Mouse (Mus musculus) yolk sac, embryonic 10.5 days (tissue): ENCODE results near the gene Fam210b.

ENCODE experiments used
- DNase-seq: peaks from one replicate; pipeline ENCODE4 v3.0.0-alpha.2; 2017; ENCODE audit warnings: low spot score

Gene Fam210b

GRCm38 (mm10) chr2:172350773-172351172, 5.4 kb downstream of the Fam210b start:
- DNase-seq: peak; percentile 50

- no peak for DNase-seq
Observed at GRCm38 (mm10) chr2:172353218-172353617, 7.9 kb downstream of the Fam210b start.

- no peak for DNase-seq
Observed at GRCm38 (mm10) chr2:172354761-172355160, 9.4 kb downstream of the Fam210b start.

GRCm38 (mm10) chr2:172355833-172356232, 10.5 kb downstream of the Fam210b start:
- DNase-seq: no peak

GRCm38 (mm10) chr2:172363176-172363575, 17.8 kb downstream of the Fam210b start:
- no peak for DNase-seq

GRCm38 (mm10) chr2:172370411-172371223, 25.3 kb downstream of the Fam210b start, which contains the start of the genes Aurka and Cstf1:
Aurka (minus strand) TSS chr2:172370535.
Cstf1 (plus strand) TSS chr2:172370681.
- DNase-seq: peak; percentile 97

GRCm38 (mm10) chr2:172371258-172371657, 25.9 kb downstream of the Fam210b start:
- DNase-seq: no peak

GRCm38 (mm10) chr2:172376551-172376950, 31.2 kb downstream of the Fam210b start:
- no peak for DNase-seq

GRCm38 (mm10) chr2:172376999-172377515, 31.7 kb downstream of the Fam210b start:
- no peak for DNase-seq

- no peak for DNase-seq
Observed at GRCm38 (mm10) chr2:172378332-172378731, 33.0 kb downstream of the Fam210b start.

- no peak for DNase-seq
Observed at GRCm38 (mm10) chr2:172380513-172380912, 35.1 kb downstream of the Fam210b start.

GRCm38 (mm10) chr2:172381341-172381740, 36.0 kb downstream of the Fam210b start:
- no peak for DNase-seq

GRCm38 (mm10) chr2:172381898-172382297, 36.5 kb downstream of the Fam210b start:
- no peak for DNase-seq

- DNase-seq: no peak
Observed at GRCm38 (mm10) chr2:172384715-172385114, 39.4 kb downstream of the Fam210b start.

GRCm38 (mm10) chr2:172390341-172390740, 45.0 kb downstream of the Fam210b start:
- no peak for DNase-seq

- DNase-seq: peak; percentile 15
Observed at GRCm38 (mm10) chr2:172392041-172392521, 46.7 kb downstream of the Fam210b start.

- no peak for DNase-seq
Observed at GRCm38 (mm10) chr2:172393391-172394051, 48.2 kb downstream of the Fam210b start, which contains the start of gene Cass4. Cass4 (plus strand) TSS chr2:172393794.

- DNase-seq: no peak
Observed at GRCm38 (mm10) chr2:172394052-172394392, 48.7 kb downstream of the Fam210b start.

- no peak for DNase-seq
Observed at GRCm38 (mm10) chr2:172394671-172395070, 49.3 kb downstream of the Fam210b start.

GRCm38 (mm10) chr2:172395961-172396360, 50.6 kb downstream of the Fam210b start:
- no peak for DNase-seq

GRCm38 (mm10) chr2:172399901-172400300, 54.5 kb downstream of the Fam210b start:
- peak; percentile 70 for DNase-seq

- DNase-seq: no peak
Observed at GRCm38 (mm10) chr2:172401116-172401825, 55.9 kb downstream of the Fam210b start.
